Mouse (Mus musculus): Measurements from ENCODE around the gene Ddx39b. TPM values are rescaled to one million over a fixed set of nuclear protein-coding genes. Genes with fewer than 3 reads are reported as not detected.
"Not testable (repeated sequence)": the region's sequence is repeated elsewhere in the genome, so short reads cannot be mapped to it uniquely, and the experiment has no call there.

Ddx39b gene
- total RNA-seq, 2 experiments from 2014 or later, result 221 to 230 TPM

DNA sequence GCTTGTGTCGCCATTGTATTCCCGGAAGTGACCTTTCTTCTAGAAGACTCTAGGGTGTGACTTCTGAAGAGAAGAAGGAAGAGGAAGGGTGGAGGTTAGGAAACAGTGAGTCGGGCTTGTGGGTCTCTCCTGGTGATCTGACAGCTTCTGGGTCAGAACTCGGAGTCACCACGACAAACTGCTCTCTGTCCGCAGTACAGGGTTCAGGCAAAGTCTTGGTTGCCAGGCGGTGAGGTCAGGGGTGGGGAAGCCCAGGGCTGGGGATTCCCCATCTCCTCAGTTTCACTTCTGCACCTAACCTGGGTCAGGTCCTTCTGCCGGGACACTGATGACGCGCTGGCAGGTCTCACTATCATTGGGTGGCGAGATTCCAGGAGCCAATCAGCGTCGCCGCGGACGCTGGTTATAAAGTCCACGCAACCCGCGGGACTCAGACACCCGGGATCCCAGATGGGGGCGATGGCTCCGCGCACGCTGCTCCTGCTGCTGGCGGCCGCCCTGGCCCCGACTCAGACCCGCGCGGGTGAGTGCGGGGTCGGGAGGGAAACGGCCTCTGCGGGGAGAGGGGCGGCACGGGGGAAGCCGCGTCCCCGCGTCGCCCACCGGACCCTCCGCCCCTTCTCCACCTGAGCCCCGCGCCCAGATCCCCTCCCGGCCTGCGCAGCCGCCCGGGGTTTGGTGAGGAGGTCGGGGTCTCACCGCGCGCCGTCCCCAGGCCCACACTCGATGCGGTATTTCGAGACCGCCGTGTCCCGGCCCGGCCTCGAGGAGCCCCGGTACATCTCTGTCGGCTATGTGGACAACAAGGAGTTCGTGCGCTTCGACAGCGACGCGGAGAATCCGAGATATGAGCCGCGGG is 21.3 kb downstream of the Ddx39b start, which contains the start of gene H2-D1:
Gene H2-D1, plus strand, starts transcription at position 67 of the 859 bp plus-strand sequence.
- DNase-seq, result peak; percentile 98

DNA sequence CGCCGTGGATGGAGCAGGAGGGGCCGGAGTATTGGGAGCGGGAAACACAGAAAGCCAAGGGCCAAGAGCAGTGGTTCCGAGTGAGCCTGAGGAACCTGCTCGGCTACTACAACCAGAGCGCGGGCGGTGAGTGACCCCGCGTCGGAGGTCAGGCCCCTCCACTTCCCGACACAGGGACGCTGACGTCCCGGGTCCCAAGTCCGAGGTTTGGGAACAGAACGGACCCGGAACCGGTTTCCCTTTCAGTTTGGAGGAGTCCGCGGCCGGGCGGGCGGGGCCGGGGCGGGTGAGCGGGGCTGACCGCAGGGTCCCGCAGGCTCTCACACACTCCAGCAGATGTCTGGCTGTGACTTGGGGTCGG is 22.0 kb downstream of the Ddx39b start:
- DNase-seq, result peak; percentile 14

DNA sequence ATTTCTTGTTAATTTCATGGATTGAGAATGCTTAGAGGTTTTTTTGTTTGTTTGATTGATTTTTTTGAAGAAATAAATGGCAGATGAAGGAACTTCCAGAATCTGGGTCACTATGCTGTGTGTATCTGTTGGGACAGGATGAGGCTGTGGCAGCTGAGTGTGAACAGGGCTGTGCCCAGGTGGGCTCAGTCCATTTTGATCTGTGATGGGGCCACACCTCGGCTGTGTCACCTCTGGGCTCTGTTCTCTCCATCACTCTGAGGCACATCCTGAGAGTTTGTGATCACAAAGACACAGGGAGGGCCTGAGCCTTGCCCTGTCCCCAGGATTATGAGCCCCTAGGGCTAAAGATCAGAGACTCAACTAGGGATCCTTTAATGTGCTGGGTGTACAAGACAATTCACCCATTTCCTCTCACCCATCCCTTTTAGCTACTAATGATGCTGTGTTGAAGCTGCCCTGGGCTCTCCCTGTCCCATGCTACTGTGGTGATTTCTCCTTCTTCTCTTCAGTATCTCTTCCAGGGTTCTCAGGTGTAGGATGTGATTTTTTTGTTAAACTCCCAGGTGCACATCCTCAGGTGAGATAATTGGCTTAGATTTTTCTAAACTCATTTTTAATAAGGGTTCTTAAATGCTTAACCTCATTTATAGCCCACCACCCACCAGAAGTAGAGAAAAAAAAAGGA is 26.0 kb downstream of the Ddx39b start:
- no peak for DNase-seq

GRCm38 (mm10) chr17:35269653-35270347 is 28.3 kb downstream of the Ddx39b start:
- peak; percentile 79 for DNase-seq

- no peak for DNase-seq
These were observed 30.7 kb downstream of the Ddx39b start for GRCm38 (mm10) chr17:35272249-35272648.

GRCm38 (mm10) chr17:35274770-35275169 is 33.2 kb downstream of the Ddx39b start:
- DNase-seq, result peak; percentile 91

DNA sequence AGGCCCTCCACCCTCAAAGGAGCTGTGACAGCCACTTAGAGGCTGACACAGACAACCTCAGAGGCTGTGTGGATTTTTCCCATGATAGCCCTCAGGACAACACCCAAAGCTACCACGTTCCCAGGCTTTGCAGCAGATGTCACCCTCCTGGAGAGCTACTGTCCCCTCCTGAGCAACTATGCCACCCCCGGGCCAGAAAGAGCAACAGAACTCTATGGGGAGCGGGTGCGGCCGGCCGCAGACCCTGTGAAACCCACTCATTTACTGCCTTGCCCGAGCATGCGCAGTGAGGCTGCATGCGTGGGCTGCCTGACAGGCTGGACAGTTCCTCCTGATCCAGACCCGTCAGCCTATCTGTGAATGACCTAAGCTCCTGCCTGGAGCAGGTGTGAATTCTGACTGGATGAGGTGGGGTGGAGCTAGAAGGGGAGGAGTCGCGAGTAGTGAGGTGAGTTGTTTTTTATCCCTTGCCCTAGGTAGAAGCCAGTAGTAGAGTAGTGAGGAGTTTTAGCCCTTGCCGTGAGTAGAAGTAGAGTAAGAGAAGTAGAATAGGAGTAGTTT is 34.8 kb downstream of the Ddx39b start:
- no peak for DNase-seq

DNA sequence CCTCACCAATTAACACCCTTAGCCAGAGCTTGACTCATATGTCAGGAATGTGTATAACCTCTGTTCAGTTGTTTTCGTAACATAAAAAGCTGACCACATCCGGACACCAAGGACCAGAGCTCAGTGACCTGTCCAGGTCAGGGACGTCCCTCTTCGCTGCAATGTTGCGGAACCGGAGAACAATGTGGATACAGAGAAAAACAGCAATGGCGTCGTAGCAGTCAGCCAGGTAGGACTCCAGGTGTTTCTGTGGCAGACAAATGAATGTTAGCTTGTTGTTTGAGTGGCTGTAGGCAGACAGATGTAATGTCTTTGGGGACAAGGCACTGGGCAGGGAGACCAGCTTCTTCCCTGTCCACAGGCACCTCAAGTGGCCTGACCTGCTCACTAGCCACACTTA is 36.5 kb downstream of the Ddx39b start:
- no peak for DNase-seq

- no peak for DNase-seq
These were observed 37.6 kb downstream of the Ddx39b start for GRCm38 (mm10) chr17:35278957-35279688.

GRCm38 (mm10) chr17:35280276-35280675 is 38.7 kb downstream of the Ddx39b start:
- no peak for DNase-seq

GRCm38 (mm10) chr17:35285431-35285830 is 43.9 kb downstream of the Ddx39b start:
- DNase-seq, result no peak

- DNase-seq, result peak; percentile 76
These were observed 54.2 kb downstream of the Ddx39b start for GRCm38 (mm10) chr17:35295796-35296195.

DNA sequence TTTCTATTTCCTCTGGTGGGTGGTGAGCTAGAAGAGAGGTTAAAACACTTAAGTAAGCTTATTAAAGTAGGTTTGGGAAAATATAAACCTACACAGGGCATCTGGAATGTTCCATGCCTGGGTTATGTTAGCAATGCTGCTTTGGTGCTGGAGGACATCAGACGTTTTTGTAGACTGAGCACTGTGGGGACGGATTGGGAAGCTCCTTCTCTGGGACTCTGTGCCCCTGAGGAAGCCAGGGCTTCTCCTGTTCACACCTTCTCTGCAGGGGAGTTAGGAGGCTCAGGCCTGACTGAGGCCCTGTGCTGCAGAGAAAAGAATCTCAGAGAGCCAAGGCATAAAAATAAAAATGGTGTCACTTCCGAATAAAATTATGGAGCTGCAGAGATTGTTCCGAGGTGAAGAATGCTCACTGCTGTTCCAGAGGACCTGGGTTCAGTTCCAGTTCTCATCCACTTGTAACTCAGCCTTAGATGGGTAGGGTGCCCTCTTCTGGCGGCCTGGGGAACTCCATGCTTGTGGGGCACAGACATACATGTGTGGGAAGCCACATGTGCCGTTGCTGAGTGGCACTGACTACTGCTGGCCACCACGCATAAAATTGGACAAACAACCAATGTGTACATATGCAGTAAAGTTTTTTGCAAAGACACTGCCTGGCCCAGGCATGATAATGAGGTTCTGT is 58.9 kb downstream of the Ddx39b start:
- DNase-seq, result not testable (repeated sequence)

GRCm38 (mm10) chr17:35301645-35302258 is 60.2 kb downstream of the Ddx39b start:
- DNase-seq, result peak; percentile 94

GRCm38 (mm10) chr17:35303271-35303670 is 61.7 kb downstream of the Ddx39b start:
- no peak for DNase-seq

Small RNA genes lying within 50 kb of the gene (microRNA-seq; reads per million reads assigned to microRNA genes)
- gene Mir6973a (0 reads per million in 2 experiments), gene Mir6974 (0 reads per million in 2 experiments), gene Mir6975 (2.9 to 3.1 reads per million in 2 experiments), gene Mir8094 (1.2 to 1.4 reads per million in 2 experiments)

Other genes with a start within 250 kb of the Ddx39b start
- 10 to 100 TPM; 46.7 to 49.0 TPM for gene Vars, start 240.8 kb upstream of the Ddx39b start, total RNA-seq (2021)
- 1 to 10 TPM; 1.6 to 1.8 TPM for gene Vwa7, start 225.2 kb upstream of the Ddx39b start, total RNA-seq (2021)
- 1 to 10 TPM in 1 of 2 experiments, under 1 TPM in 1; 0.74 to 1.3 TPM for gene Sapcd1, start 213.7 kb upstream of the Ddx39b start, total RNA-seq (2021)
- gene Msh5, start 195.0 kb upstream of the Ddx39b start, total RNA-seq (2021), result 1 to 10 TPM; 4.0 to 6.5 TPM
- gene Clic1, start 191.8 kb upstream of the Ddx39b start, total RNA-seq (2021), result 100 to 1,000 TPM; 166 to 167 TPM
- gene Ddah2, start 182.7 kb upstream of the Ddx39b start, total RNA-seq (2021), result 100 to 1,000 TPM; 104 to 106 TPM
- gene Ly6g6c, start 176.4 kb upstream of the Ddx39b start, total RNA-seq (2021), result not detected
- under 1 TPM in 1 of 2 experiments, not detected in 1; 0.47 TPM for gene Mpig6b, start 175.6 kb upstream of the Ddx39b start, total RNA-seq (2021)
- gene Ly6g6e, start 164.8 kb upstream of the Ddx39b start, total RNA-seq (2021), result not detected
- 1 to 10 TPM; 1.6 to 2.4 TPM for gene Ly6g6d, start 163.7 kb upstream of the Ddx39b start, total RNA-seq (2021)
- gene Ly6g6f, start 156.1 kb upstream of the Ddx39b start, total RNA-seq (2021), result not detected
- 10 to 100 TPM; 50.6 to 53.5 TPM for gene Abhd16a, start 152.5 kb upstream of the Ddx39b start, total RNA-seq (2021)
- gene Ly6g5c, start 133.5 kb upstream of the Ddx39b start, total RNA-seq (2021), result not detected
- under 1 TPM; 0.52 to 0.62 TPM for gene Ly6g5b, start 126.3 kb upstream of the Ddx39b start, total RNA-seq (2021)
- gene Gpank1, start 120.3 kb upstream of the Ddx39b start, total RNA-seq (2021), result 1 to 10 TPM; 6.0 to 6.2 TPM
- 100 to 1,000 TPM; 189 to 196 TPM for gene Csnk2b, start 119.7 kb upstream of the Ddx39b start, total RNA-seq (2021)
- gene D17H6S53E, start 115.4 kb upstream of the Ddx39b start, total RNA-seq (2021), result 10 to 100 TPM; 26.6 to 27.3 TPM
- not detected for gene Apom, start 109.7 kb upstream of the Ddx39b start, total RNA-seq (2021)
- gene Bag6, start 106.6 kb upstream of the Ddx39b start, total RNA-seq (2021), result 100 to 1,000 TPM; 318 to 321 TPM
- 100 to 1,000 TPM; 248 to 251 TPM for gene Prrc2a, start 76.8 kb upstream of the Ddx39b start, total RNA-seq (2021)
- 1 to 10 TPM; 2.9 to 3.4 TPM for gene Aif1, start 65.7 kb upstream of the Ddx39b start, total RNA-seq (2021)
- gene Lst1, start 53.3 kb upstream of the Ddx39b start, total RNA-seq (2021), result 1 to 10 TPM; 4.2 to 4.8 TPM
- gene Ltb, start 47.3 kb upstream of the Ddx39b start, total RNA-seq (2021), result 1 to 10 TPM in 1 of 2 experiments, under 1 TPM in 1; 0.81 to 1.0 TPM
- 1 to 10 TPM in 1 of 2 experiments, under 1 TPM in 1; 0.76 to 1.3 TPM for gene Tnf, start 39.7 kb upstream of the Ddx39b start, total RNA-seq (2021)
- under 1 TPM; 0.26 to 0.32 TPM for gene Lta, start 36.4 kb upstream of the Ddx39b start, total RNA-seq (2021)
- under 1 TPM in 1 of 2 experiments, not detected in 1; 0.52 TPM for gene Gm16181, start 20.9 kb upstream of the Ddx39b start, total RNA-seq (2021)
- gene Atp6v1g2, start 8.1 kb upstream of the Ddx39b start, total RNA-seq (2021), result 1 to 10 TPM; 8.0 to 9.3 TPM
- gene Nfkbil1, start 6.0 kb upstream of the Ddx39b start, total RNA-seq (2021), result 10 to 100 TPM; 10.8 to 11.0 TPM
- gene H2-D1, start 21.0 kb downstream of the Ddx39b start, total RNA-seq (2021), result 10 to 100 TPM; 45.9 to 50.4 TPM
- under 1 TPM; 0.43 to 0.55 TPM for gene H2-Q1, start 78.7 kb downstream of the Ddx39b start, total RNA-seq (2021)
- gene H2-Q2, start 100.5 kb downstream of the Ddx39b start, total RNA-seq (2021), result under 1 TPM; 0.64 to 0.77 TPM
- 1 to 10 TPM; 8.0 TPM for gene H2-Q4, start 137.9 kb downstream of the Ddx39b start, total RNA-seq (2021)
- gene H2-Q6, start 183.1 kb downstream of the Ddx39b start, total RNA-seq (2021), result under 1 TPM; 0.21 to 0.52 TPM
- gene H2-Q7, start 197.4 kb downstream of the Ddx39b start, total RNA-seq (2021), result under 1 TPM; 0.69 to 0.92 TPM
- gene H2-Q10, start 228.3 kb downstream of the Ddx39b start, total RNA-seq (2021), result under 1 TPM; 0.19 to 0.36 TPM